Mouse (Mus musculus): ENCODE results near the gene Cldn34c1. TPM values are rescaled to one million over a fixed set of nuclear protein-coding genes. Genes with fewer than 3 reads are reported as not detected.
"Not testable (repeated sequence)": the region's sequence is repeated elsewhere in the genome, so short reads cannot be mapped to it uniquely, and the experiment has no call there.

Cldn34c1 gene
- total RNA-seq (2021): 1 to 10 TPM; 2.4 to 4.2 TPM
- long read RNA-seq, experiment 1, partial matches to known transcripts: 0 of 2 reads
- long read RNA-seq, experiment 1, other reads (novel, unspliced or antisense): 0 of 2 reads
- long read RNA-seq, experiment 2: 0 reads

DNA sequence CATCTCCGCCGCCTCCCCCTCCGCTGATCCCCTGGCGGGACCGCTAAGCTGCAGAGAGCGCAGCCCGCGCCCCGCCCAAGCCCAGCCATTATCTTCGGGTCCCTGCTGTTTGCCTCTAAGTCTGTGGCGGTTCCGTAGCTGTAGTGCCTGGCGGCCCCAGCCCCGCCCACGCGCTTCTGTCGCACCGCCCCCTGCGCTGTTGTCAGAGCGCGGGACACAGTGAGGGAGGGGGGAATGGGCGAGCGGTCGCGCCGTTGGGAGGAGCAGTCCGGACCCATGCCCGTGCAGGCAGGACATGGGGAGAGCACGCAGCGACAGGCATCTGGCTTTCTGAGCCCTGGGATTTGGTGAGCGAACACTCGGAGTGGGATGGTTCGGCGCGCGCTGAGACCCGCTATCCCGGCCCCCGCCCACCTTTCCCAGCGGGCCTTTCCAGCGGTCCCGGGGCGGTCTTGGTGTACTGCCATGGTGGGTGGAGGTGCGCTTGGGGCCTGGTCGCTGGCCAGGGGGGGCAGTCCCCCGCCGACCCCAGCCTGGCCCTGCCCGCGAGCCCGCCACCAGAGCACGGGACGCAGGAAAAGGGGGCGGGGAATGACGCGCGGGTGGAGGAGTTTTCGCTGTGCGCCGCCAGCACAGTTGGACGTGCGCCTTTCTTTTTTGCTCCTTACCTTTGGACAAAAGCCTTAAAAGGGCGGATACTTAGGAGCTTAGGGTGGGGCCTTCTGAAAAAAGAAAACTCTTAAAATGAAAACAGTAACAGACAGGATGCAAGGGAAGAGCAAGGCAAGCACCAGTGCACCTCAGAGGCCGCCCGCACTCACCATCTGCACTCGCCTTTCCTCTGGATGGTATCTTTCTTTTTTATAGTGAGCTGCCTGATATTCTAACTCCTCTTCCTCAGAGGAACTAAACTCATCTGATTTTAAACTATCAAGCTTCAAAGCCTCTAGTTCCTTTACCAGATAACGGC, at the start of gene Cldn34c1:
TSS of gene Cldn34c1 (plus strand) at position 205 of the 970 bp plus-strand sequence.
- peak; percentile 79 for DNase-seq

DNA sequence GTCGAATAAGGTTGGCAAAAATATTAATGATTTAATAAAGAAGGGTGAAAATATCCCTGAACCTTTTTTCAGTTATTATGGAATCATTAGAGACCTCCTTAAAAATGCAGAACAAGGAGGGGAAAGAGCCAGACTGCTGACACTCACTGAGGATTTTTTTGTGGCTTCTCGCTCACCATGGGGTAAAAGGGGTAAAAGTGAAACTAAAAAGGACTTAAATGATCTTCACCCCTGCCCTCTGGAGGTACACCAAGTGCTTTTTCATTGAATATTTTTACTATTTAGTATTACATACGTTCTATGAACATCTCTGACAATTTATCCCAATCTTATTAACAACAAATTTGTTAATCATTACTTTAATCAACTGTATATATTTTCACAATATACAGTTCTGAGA, 15.9 kb upstream of the Cldn34c1 start:
- no peak for DNase-seq

DNA sequence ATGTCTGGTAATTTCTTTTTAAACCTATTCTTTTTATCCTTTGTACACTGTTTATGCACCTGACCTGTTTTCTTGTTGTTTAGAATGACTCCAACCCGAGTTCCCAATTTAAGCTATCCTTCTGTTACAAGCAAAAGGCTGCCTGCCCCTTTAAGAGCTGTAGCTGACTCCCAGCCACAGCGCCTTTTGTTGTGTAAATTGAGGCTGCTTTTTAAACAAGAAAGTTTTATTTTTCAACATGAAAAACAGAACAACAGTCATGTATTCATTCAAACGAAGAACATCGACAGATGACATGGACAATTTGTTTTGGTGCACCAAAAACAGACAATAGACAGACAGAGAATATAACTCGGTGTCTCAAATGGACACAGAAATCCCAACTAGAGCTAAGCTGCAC, 489 bp upstream of the Cldn34c1 start:
- DNase-seq: not testable (repeated sequence)

DNA sequence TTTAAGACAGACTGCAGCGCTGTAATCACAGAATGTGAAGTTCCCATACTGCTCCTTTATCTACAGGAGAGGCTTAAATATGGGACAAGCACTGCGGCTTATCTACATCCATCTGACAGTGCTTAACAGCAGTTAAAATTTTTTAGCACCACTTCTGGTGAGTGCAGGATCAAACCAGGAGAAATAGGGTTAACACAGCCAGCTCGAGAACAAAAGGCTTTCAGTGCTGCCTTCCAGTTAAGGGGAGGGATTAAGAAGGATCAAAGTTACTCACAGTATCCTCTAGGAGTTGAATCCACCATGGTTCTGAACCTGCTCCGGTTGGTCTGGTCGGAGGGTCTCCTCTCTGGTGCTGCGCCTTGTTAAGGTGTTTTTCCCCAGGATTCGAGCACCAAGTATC, 1.4 kb downstream of the Cldn34c1 start:
- not testable (repeated sequence) for DNase-seq

DNA sequence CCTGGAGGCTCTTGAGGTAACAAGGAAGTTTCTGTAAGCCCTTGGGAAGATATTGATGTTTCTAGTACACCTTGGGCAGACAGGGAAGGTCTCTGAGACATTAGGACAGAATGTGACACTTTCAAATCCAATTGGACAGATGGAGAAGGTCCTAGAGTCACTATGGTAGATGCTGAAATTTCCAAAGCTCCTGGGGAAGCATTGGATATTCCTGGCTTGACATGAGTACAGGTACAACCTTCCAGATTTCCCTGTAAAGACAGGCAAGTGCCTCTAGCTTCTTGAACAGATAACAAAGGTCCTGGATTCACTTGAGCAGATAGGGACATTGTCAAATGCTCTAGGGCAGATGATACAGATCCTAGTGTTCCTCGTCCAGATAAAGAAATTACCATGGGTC, 119.1 kb downstream of the Cldn34c1 start, which contains the start of gene Srsx:
TSS of gene Srsx (minus strand) at position 101 of the 400 bp plus-strand sequence.
- not testable (repeated sequence) for DNase-seq

Other genes with a start within 250 kb of the Cldn34c1 start
- gene Gm17521, start 73.8 kb upstream of the Cldn34c1 start, total RNA-seq (2021): not detected
- gene Srsx, start 119.0 kb downstream of the Cldn34c1 start, total RNA-seq (2021): not detected
- gene Gm17577, start 143.4 kb downstream of the Cldn34c1 start, total RNA-seq (2021): not detected

Measured in gastrocnemius, postnatal 10 days (tissue).